Mouse (Mus musculus) C2C12 (cell line): Measurements from ENCODE around the gene Ripor3.

Experiments used
- CEBPB ChIP-seq: IDR thresholded peaks from one replicate; pipeline ENCODE4 v1.6.1; 2011; ENCODE audit warnings: low read depth, mild to moderate bottlenecking, control low read depth, moderate library complexity
- CTCF ChIP-seq: IDR thresholded peaks from one replicate; pipeline ENCODE4 v1.5.1; 2011; ENCODE audit not compliant: control insufficient read depth, insufficient read depth, insufficient read length
- FOSL1 ChIP-seq: IDR thresholded peaks from one replicate; pipeline ENCODE4 v1.8.0; 2011; ENCODE audit warnings: mild to moderate bottlenecking, low read length; ENCODE audit not compliant: poor library complexity, insufficient read depth, severe bottlenecking
- MAX ChIP-seq: IDR thresholded peaks from one replicate; pipeline ENCODE4 v1.6.1; 2011; ENCODE audit warnings: mild to moderate bottlenecking, control low read depth
- MYOD1 ChIP-seq: IDR thresholded peaks from one replicate; pipeline ENCODE4 v1.6.1; 2011; ENCODE audit warnings: low read depth; ENCODE audit not compliant: control insufficient read depth, insufficient read length
- MYOG ChIP-seq: IDR thresholded peaks from one replicate; pipeline ENCODE4 v1.6.1; 2011; ENCODE audit not compliant: control insufficient read depth, insufficient read length; ENCODE audit errors: extremely low read depth

GRCm38 (mm10) chr2:168052689-168053088 lies 42.3 kb upstream of the Ripor3 start:
- peak; percentile 52 for TF ChIP-seq CTCF
- no peak for TF ChIP-seq MYOG
- TF ChIP-seq CEBPB, result no peak
- no peak for TF ChIP-seq FOSL1
- no peak for TF ChIP-seq MYOD1
- no peak for TF ChIP-seq MAX
